8 mouse cellular contexts compared by ENCODE assay signal in genomic region chr14:101608519-101609368, GRCm38 (mm10). TPM values are rescaled to one million over a fixed set of nuclear protein-coding genes. Genes with fewer than 3 reads are reported as not detected.
DNase-seq lines count a peak whose midpoint lies in the region; ATAC-seq lines count a peak whose summit lies in the region.

TSS of gene Tbc1d4 (minus strand) at chr14:101609191.

- peak; percentile 88 for DNase-seq in Muller cell, postnatal 12 days (ENCODE audit: inconsistent ontology term)
- peak; percentile 89 for DNase-seq in cerebellum, adult 9-10 months
- DNase-seq in frontal cortex, postnatal 10 days (ENCODE audit: low spot score in 2 of 2), result peak; percentile 52 to 65
- DNase-seq in hindbrain, embryonic 11.5 days (ENCODE audit: low spot score), result peak; percentile 81
- DNase-seq in layer of hippocampus, postnatal 25 days (ENCODE audit: extremely low spot score in 1 of 2, low spot score in 1 of 2), result peak; percentile 54 to 59
- DNase-seq in lung, postnatal 14 days, result peak; percentile 83
- DNase-seq in ovary, postnatal 36 days (ENCODE audit: low spot score), result peak; percentile 88
- DNase-seq in thymus, postnatal 36 days, result peak; percentile 56 to 66

- H3K4me1 ChIP-seq in hindbrain, embryonic 11.5 days (replicated peaks; ENCODE audit: control insufficient read depth, insufficient read depth, low read length), result no peaks in the 10 kb centered on the region

- WGBS in hindbrain, embryonic 11.5 days, result under 1% methylated on average over 61 of the region's 62 CpGs

- no peaks in the 10 kb centered on the region for H3K27me3 ChIP-seq in hindbrain, embryonic 11.5 days (ENCODE audit: control insufficient read depth, insufficient read depth, low read length)

- peak within 1 kb of the TSS; percentile 73 for H3K4me3 ChIP-seq in hindbrain, embryonic 11.5 days (ENCODE audit: low read depth, low read length)

- H3K9ac ChIP-seq in hindbrain, embryonic 11.5 days (ENCODE audit: low read depth, low read length), result peak within 1 kb of the TSS; percentile 67

- H3K9me3 ChIP-seq in hindbrain, embryonic 11.5 days (ENCODE audit: control insufficient read depth, low read length), result no peaks in the 10 kb centered on the region

- H3K27ac ChIP-seq in hindbrain, embryonic 11.5 days (ENCODE audit: low read depth, low read length), result 0 out of 2 replicates have a peak within 1 kb of the TSS, but pooled peaks have one; percentile 20

- no peaks in the 10 kb centered on the region for H3K36me3 ChIP-seq in hindbrain, embryonic 11.5 days (ENCODE audit: control insufficient read depth, insufficient read depth, low read length)

- peak within 1 kb of the TSS; percentile 90 for H3K4me2 ChIP-seq in hindbrain, embryonic 11.5 days (replicated peaks; ENCODE audit: low read depth, low read length)

- ATAC-seq in hindbrain, embryonic 11.5 days (ENCODE audit: low FRiP score), result peak; percentile 86

RNA-seq across cellular contexts. Expression of gene Tbc1d4, which starts in this region (rescaled TPM):
- 4.8 and 5.0 TPM in 2 replicates for polyA plus RNA-seq in hindbrain, embryonic 11.5 days (2014; fragmentation: Nextera tagmentation; extraction: Ambion mirVana)
- 1 to 10 TPM; 9.2 to 9.4 TPM for total RNA-seq in layer of hippocampus, postnatal 25 days (2021)

Comparison
In these comparisons a context has a peak if more than half of its experiments do, and no peak if none do; other contexts are left out.
1. Peak in every context shown above with its lines: DNase-seq, ATAC-seq, H3K4me3 ChIP-seq and H3K27ac ChIP-seq.